Mouse (Mus musculus) lung, embryonic 16.5 days (tissue): ENCODE measurements around the gene Hsd17b1. TPM values are rescaled to one million over a fixed set of nuclear protein-coding genes. Genes with fewer than 3 reads are reported as not detected.

Source experiments
- ATAC-seq: fragments of 200-750 bp; cut with Nextera tagmentation; 2 replicates; pipeline ENCODE4 v1.8.0; 2017; ENCODE audit warnings: low read depth, mild to moderate bottlenecking, moderate library complexity
- H3K27ac ChIP-seq: fragments of 300-500 bp; sonication (generic); 2 replicates; pipeline ENCODE4 v1.5.1; 2014; ENCODE audit warnings: mild to moderate bottlenecking, control low read depth, low read length
- H3K27me3 ChIP-seq: fragments of 300-500 bp; sonication (generic); 2 replicates; pipeline ENCODE4 v1.6.1; 2014; ENCODE audit warnings: low read depth, low read length, mixed read lengths; ENCODE audit not compliant: control insufficient read depth, insufficient read depth
- H3K36me3 ChIP-seq: fragments of 300-500 bp; sonication (generic); 2 replicates; pipeline ENCODE4 v1.6.1; 2014; ENCODE audit warnings: low read length; ENCODE audit not compliant: control insufficient read depth, insufficient read depth
- H3K4me1 ChIP-seq: fragments of 300-500 bp; sonication (generic); replicated peaks from 2 replicates; pipeline ENCODE4 v1.6.1; 2014; ENCODE audit warnings: low read length, mixed read lengths; ENCODE audit not compliant: control insufficient read depth, insufficient read depth
- H3K4me2 ChIP-seq: fragments of 300-500 bp; sonication (generic); 2 replicates; pipeline ENCODE4 v1.6.1; 2014; ENCODE audit warnings: low read depth, low read length, control low read depth
- H3K4me3 ChIP-seq: fragments of 300-500 bp; sonication (generic); 2 replicates; pipeline ENCODE4 v1.5.1; 2014; ENCODE audit warnings: mild to moderate bottlenecking, low read length, control low read depth
- H3K9ac ChIP-seq: fragments of 300-500 bp; sonication (generic); 2 replicates; pipeline ENCODE4 v1.6.1; 2014; ENCODE audit warnings: low read length, control low read depth
- H3K9me3 ChIP-seq: fragments of 300-500 bp; sonication (generic); 2 replicates; pipeline ENCODE4 v1.6.1; 2016; ENCODE audit warnings: low read length; ENCODE audit not compliant: control insufficient read depth
- WGBS: fragments of 180-500 bp; shearing (Covaris S2); extraction: QIAGEN DNeasy Blood & Tissue Kit; methylation state at CpG from one replicate; pipeline ENCODE4 v1.1.7; 2014; 5-methylcytosine and 5-hydroxymethylcytosine counted together
- polyA plus RNA-seq: library from polyadenylated mRNA; unstranded; fragments of >200 nt; fragmentation: Nextera tagmentation; extraction: Ambion mirVana; gene quantifications from 2 replicates; pipeline ENCODE4 v1.2.1, GENCODE M21; 2015

The Hsd17b1 gene
- polyA plus RNA-seq, 1 experiment from 2014 or later = 0.19 TPM

DNA sequence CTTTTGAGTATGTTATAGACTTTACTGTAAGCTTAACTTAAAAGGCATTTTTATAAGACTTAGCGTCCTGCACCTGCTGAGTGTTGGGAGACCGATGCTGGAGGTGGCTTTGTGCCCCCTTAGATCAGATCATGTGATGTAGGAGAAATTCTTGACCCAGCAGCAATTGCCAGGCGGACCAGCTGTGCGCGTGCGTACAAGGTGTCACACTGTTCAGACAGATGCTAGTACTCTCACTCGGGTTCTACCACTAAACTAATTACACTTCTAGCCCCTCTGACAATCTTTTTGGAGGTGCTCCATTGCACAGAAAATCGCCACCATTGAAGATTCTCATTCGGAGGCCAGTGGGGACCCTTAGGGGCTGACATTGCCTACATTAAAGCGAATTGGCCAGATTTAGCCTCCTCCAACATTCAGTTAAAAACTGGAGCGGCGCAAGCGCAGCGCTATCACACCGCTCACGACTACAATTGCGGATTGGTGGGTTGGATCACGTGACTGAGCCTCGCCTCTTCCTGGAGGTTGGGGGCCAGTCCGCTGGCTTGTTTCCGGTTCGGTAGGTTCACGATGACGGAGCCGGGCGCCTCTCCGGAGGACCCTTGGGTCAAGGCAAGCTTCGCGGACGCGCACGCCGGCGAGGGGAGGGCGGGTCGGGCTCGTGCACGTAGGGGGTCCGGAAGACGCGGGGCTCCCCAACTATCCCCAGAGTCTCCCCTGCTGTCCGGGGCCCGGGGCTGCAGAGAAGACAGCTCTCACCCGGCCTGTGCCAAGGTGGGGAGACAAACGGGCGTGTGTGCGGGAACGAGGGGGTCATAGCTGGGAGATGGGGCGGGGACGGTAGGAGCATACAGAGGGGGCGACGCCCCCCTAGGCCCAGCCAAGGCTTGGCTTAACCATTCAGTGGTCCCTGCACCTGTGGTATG is 8.8 kb downstream of the Hsd17b1 start, which contains the start of gene Mlx:
TSS of gene Mlx (plus strand) at position 522 of the 926 bp plus-strand sequence.
- 1% methylated on average over 52 of the region's 52 CpGs for WGBS
- Histone ChIP-seq H3K9ac (peak within 1 kb of the TSS; percentile 92), H3K27ac (peak within 1 kb of the TSS; percentile 89), H3K9me3 (no peaks in the 10 kb centered on the region), H3K4me1 (peaks cover 24% of the 10 kb centered on the region), H3K36me3 (peaks cover 23% of the 10 kb centered on the region), H3K4me3 (peak within 1 kb of the TSS; percentile 88), H3K27me3 (no peaks in the 10 kb centered on the region), H3K4me2 (peak within 1 kb of the TSS; percentile 95)
- peak; percentile 85 for ATAC-seq

DNA sequence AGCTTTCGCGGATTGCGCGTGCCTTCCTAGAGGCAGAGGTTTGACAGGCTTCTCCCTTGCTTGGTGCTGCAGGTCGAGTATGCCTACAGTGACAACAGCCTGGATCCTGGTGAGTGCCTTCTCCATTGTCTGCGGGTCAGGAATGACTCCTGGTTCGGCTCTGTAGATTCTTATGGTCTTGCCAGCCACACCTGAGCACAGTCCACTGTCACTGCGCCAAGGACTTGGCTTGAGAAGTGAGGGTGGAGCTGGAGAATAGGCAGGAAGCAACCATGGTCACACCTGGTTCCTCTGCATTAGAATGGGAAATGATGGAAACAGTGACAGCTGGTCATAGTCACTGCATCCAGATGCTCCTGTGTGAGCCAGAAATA is 9.5 kb downstream of the Hsd17b1 start:
- Histone ChIP-seq H3K27ac (peak overlapping the region; percentile 89), H3K9me3 (no peaks in the 10 kb centered on the region), H3K4me2 (peak overlapping the region; percentile 95), H3K36me3 (peaks cover 28% of the 10 kb centered on the region), H3K4me3 (peak overlapping the region; percentile 88), H3K27me3 (no peaks in the 10 kb centered on the region), H3K9ac (peak overlapping the region; percentile 92), H3K4me1 (peaks cover 24% of the 10 kb centered on the region)
- 7% methylated on average over 8 of the region's 8 CpGs for WGBS
- ATAC-seq = no peak; the same call in 1 of the 2 replicates

DNA sequence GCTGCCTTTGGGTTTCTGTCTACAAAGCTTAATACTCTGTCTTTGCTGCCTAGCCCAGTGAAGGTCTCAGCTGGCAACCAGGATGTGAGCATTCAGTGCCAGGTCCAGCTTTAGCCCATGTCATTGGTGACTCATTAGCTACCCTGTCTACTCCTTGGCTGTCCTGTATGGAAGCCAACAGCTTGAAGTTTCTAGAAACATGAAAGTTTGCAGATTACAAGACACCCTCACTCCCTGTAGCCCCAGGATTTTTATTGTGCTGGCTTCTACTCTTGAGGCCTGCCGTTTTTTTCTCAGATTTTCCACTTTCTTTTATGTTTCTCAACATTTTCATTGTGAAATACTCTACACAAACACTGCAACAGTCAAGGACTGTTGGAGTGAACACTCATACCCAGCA is 11.7 kb downstream of the Hsd17b1 start:
- no peaks in the 10 kb centered on the region for H3K27me3 ChIP-seq
- H3K4me2 ChIP-seq = no peak overlapping the region
- H3K4me1 ChIP-seq = peaks cover 28% of the 10 kb centered on the region
- H3K27ac ChIP-seq = no peak overlapping the region
- H3K36me3 ChIP-seq = peaks cover 34% of the 10 kb centered on the region
- ATAC-seq = no peak
- no peak overlapping the region for H3K9ac ChIP-seq
- no peak overlapping the region for H3K4me3 ChIP-seq
- 89% methylated on average over 1 of the region's 1 CpGs for WGBS
- H3K9me3 ChIP-seq = no peaks in the 10 kb centered on the region

DNA sequence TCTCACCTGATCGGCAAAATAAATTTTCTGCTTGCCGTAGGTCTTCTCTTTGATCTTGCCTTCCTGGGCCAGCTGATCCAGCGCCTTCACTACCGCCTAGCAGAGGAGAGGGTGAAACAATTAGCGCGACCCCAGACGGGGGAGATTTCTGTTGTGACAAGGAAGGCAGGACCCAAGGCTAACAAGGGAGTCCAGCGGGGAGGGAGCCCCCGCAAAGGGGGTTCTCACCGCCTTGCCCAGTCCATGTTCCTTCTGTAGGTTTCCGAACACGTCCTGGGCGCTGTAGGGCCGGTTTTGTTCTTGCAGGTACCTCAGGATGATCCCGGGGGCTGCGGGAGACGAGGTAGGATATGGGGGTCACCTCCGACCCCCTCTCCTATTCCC is 16.7 kb downstream of the Hsd17b1 start:
- ATAC-seq = peak; percentile 29
- H3K36me3 ChIP-seq = peaks cover 48% of the 10 kb centered on the region
- under 1% methylated on average over 18 of the region's 18 CpGs for WGBS
- peak overlapping the region; percentile 25; the same call in 1 of the 2 replicates for H3K27ac ChIP-seq
- H3K4me3 ChIP-seq = peak overlapping the region; percentile 85
- no peaks in the 10 kb centered on the region for H3K9me3 ChIP-seq
- H3K4me1 ChIP-seq = peaks cover 11% of the 10 kb centered on the region; the same call in 1 of the 2 replicates
- H3K9ac ChIP-seq = peak overlapping the region; percentile 82
- H3K4me2 ChIP-seq = peak overlapping the region; percentile 89
- no peaks in the 10 kb centered on the region for H3K27me3 ChIP-seq

DNA sequence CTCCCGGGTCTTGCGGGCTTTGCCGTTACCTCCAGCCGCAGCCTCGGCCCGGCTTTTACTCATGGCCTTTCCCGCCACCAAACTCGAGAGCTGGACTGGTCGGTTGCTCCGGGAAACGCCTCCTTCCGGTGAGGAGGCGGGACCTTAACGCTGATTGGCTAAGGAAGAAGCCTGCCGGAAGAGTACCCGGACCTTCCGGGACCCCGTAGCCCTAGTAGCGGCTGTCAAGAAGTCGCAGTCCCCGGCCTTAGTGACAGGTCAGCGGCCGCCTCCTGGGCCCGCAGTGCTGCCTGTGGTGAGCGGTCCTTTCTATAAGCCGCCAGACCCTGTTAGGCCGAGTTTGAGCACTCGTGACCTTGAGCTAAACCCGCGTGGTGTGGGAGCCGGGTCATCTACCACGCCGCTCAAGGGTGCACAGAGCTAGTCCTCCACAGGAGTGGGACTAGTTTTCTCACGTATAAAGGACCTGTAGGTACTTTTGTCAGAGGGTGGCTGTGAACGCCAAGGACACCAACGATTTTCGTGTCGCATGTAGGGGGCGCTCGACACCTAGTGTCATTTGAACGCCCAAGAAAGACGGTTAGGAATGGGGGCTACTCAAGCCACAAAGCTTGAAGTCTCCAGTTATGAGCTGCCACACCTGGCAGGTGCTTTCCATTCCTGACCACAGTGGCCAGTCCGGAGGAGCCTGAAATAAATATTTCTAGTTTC is 17.3 kb downstream of the Hsd17b1 start, which contains the start of gene Psmc3ip:
TSS of gene Psmc3ip (minus strand) at position 123 of the 711 bp plus-strand sequence.
- Histone ChIP-seq H3K36me3 (peaks cover 46% of the 10 kb centered on the region), H3K9ac (peak within 1 kb of the TSS; percentile 82), H3K4me2 (peak within 1 kb of the TSS; percentile 89), H3K27me3 (no peaks in the 10 kb centered on the region), H3K9me3 (no peaks in the 10 kb centered on the region), H3K4me3 (peak within 1 kb of the TSS; percentile 85), H3K27ac (peak within 1 kb of the TSS; percentile 95), H3K4me1 (peaks cover 11% of the 10 kb centered on the region; the same call in 1 of the 2 replicates)
- ATAC-seq = peak; percentile 98
- WGBS = under 1% methylated on average over 43 of the region's 43 CpGs

DNA sequence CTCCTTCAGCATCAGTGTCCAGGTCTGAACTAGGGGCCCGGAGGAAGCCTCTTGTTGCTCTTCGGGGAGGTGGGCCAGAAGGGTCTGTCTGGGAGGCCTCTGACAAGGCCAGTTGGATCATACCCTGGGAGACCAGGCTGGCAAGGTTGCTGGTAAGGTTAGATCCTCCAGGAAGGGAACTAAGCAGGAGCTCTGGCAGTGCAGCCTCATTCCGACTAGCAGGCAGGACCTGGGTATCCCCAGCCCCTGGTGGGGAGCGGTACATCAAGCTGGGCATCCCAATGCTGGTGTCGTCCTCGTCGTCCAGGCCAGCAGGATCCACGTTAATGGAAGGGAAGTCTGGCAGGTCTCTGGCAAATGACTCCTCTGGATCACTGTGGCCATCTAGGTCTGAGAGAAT is 20.0 kb downstream of the Hsd17b1 start:
- 88% methylated on average over 8 of the region's 8 CpGs for WGBS
- H3K9ac ChIP-seq = no peak overlapping the region

DNA sequence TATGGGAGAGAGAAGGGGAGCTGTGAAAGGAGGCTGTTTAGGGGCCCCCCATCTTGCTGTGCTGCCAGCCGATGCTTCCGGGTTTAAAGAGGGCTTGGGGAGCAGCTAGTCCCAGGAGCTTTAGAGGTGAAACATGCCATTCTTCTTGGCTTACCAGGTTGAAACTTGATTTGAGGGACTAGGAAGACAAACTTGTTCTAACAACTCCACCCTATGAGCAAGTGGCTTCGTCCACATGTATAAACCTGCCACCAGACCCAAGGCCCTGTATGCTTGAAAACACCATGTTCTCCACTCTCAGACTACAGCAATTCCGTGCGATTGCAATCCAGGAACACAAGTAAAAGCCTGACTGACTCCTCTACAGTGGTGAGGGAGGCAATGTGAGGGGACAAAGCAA is 24.8 kb downstream of the Hsd17b1 start:
- Histone ChIP-seq H3K36me3 (peaks cover 30% of the 10 kb centered on the region), H3K9ac (no peak overlapping the region), H3K4me1 (no peaks in the 10 kb centered on the region), H3K4me3 (no peak overlapping the region), H3K4me2 (no peak overlapping the region), H3K27ac (no peak overlapping the region), H3K27me3 (no peaks in the 10 kb centered on the region), H3K9me3 (no peaks in the 10 kb centered on the region)
- WGBS = 87% methylated on average over 5 of the region's 5 CpGs
- no peak for ATAC-seq

More for the DNA sequence above, 20.0 kb downstream of the Hsd17b1 start:
- Histone ChIP-seq H3K27me3 (no peaks in the 10 kb centered on the region), H3K4me1 (peaks cover 11% of the 10 kb centered on the region; the same call in 1 of the 2 replicates), H3K36me3 (peaks cover 35% of the 10 kb centered on the region), H3K27ac (no peak overlapping the region), H3K4me3 (no peak overlapping the region), H3K9me3 (no peaks in the 10 kb centered on the region), H3K4me2 (no peak overlapping the region)
- ATAC-seq = no peak

DNA sequence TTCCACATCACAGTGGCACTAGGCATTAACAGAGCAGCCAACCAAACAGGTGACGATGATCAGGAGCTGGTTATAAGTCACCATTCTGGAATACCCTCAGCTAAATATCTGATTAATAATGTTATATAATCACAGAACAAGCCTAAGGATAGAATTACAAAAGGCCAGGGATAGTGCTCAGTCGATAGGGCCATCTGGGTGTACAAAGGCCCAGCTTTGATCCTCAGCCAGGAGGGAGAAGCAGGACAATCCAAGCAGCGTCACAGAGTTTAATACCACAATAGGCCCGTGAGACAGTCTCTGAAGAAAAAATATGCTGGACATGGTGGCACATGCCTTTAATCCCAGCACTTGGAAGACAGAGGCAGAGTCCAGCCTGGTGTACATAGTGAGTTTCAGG is 31.1 kb downstream of the Hsd17b1 start:
- no peak for ATAC-seq
- 0 out of 2 replicates have a peak, but pooled peaks cover 2% of the 10 kb centered on the region for H3K36me3 ChIP-seq
- no peak overlapping the region for H3K4me3 ChIP-seq
- 75% methylated on average over 4 of the region's 4 CpGs for WGBS
- no peaks in the 10 kb centered on the region for H3K4me1 ChIP-seq
- no peaks in the 10 kb centered on the region for H3K9me3 ChIP-seq
- no peak overlapping the region for H3K9ac ChIP-seq
- H3K27me3 ChIP-seq = no peaks in the 10 kb centered on the region
- H3K27ac ChIP-seq = no peak overlapping the region
- no peak overlapping the region for H3K4me2 ChIP-seq

DNA sequence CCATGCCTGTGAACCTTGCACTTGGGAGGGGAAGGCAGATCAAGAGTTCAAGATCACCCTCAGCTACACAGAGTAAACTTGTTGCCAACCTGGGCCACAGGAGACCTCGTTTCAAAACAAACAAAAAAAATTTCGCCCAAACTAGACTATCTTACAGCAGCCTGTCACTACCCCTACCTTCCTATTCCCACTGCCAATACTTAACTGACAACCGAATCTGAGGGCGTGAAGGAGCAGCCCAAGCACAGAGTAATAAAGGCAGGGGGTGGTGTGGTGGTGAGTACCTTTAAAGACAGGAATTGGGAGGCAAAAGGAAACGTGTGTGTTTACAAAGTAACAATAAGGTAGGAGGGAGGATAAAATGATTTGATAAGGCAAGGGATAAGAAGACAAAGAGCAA is 32.5 kb downstream of the Hsd17b1 start:
- no peak overlapping the region for H3K4me2 ChIP-seq
- no peak overlapping the region for H3K9ac ChIP-seq
- no peak overlapping the region for H3K4me3 ChIP-seq
- H3K4me1 ChIP-seq = no peaks in the 10 kb centered on the region
- H3K9me3 ChIP-seq = no peaks in the 10 kb centered on the region
- no peaks in the 10 kb centered on the region for H3K27me3 ChIP-seq
- ATAC-seq = no peak
- no peak overlapping the region for H3K27ac ChIP-seq
- H3K36me3 ChIP-seq = no peaks in the 10 kb centered on the region
- WGBS = 43% methylated on average over 5 of the region's 5 CpGs
